Mouse (Mus musculus) liver, adult 2 months (tissue): ENCODE results near the gene Ankrd65.

ENCODE experiments used
- CTCF ChIP-seq: fragments of 200-500 bp; IDR thresholded peaks from 2 replicates; pipeline ENCODE4 v1.5.1; 2011; ENCODE audit warnings: low read depth, low read length, control low read depth
- POLR2A ChIP-seq: fragments of 200-500 bp; IDR thresholded peaks from 2 replicates; pipeline ENCODE4 v1.6.1; 2011; ENCODE audit warnings: low read length, control low read depth; ENCODE audit not compliant: insufficient read depth; ENCODE audit errors: extremely low read depth

DNA sequence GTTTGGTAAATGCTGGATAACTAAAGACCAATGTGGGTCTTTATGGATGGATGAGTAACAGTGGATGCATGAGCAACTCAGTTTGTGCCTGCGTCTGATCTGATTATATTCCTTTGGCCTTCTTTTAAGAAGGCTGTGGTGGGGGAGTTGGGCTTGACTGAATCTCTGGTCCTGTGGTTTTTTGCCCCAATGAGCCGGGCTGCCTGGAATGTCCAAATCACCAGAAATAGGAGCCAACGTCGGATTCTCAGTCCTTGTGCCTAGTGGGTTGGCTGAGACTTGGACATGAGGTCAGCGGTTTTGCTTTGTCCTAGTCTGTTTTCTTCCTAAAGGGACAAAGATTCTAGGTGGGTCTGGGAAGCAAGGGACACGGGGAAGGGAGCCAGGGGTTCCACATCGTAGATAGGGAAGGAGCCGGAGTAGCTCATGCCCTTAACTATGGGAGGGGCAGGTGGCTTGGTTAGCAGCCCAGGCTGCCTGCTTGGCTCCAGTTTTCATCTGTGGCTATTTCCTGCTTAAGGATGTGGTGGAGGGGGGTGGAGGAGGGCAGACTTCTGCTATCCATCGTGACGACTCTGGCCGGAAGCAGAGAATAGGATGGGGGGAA, 47.3 kb downstream of the Ankrd65 start:
- TF ChIP-seq CTCF = no peak
- no peak for TF ChIP-seq POLR2A
